Comparison of ENCODE assay signal across 20 mouse cellular contexts in the genomic region with DNA sequence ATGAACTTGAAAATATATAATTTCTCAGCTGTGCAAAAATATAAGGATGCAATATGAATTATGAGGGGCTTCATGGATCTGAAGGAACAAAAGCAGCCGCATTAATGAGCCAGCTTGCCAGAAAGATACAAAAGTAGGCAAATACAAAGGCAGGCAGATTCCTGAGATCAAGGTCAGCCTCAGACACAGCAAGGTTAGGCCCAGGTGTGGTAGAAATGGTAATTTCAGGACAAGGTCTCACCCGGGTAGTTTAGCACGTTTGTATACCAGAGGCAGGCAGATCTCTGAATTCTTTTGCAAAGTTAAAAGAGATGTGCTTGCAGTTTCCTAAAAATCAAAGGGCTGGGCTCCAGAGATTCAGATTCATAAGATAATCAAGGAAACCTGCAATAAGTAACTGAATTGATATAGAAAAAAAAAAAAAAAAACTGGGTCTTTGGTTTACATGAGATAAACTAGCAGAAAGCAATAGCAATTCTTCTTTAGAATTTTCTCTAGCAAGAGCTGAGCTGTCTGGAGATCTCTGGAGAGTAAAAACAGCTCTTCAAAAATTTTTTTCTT. TPM values are rescaled to one million over a fixed set of nuclear protein-coding genes. Genes with fewer than 3 reads are reported as not detected.
DNase-seq lines count a peak whose midpoint lies in the region; ATAC-seq and TF ChIP-seq lines count a peak whose summit lies in the region.
"Had no signal": no experiment of that assay in that cellular context is flagged by ENCODE, and none has a peak within 500 bp of the region (broad histone marks: within the 10 kb centered on the region; RNA-seq: fewer than 3 reads in every experiment).

No protein-coding gene starts in this region.

- no peaks in the 10 kb centered on the region for H3K9me3 ChIP-seq in heart, embryonic 15.5 days (replicated peaks)
- H3K9me3 ChIP-seq in ES-Bruce4 (replicated peaks; ENCODE audit: control insufficient read depth, insufficient read depth, low read length, poor library complexity, severe bottlenecking), result no peaks in the 10 kb centered on the region
- no peaks in the 10 kb centered on the region for H3K9me3 ChIP-seq in G1E (replicated peaks)
- H3K9me3 ChIP-seq in liver, embryonic 13.5 days (replicated peaks), result no peaks in the 10 kb centered on the region
- H3K9me3 ChIP-seq: hindbrain, embryonic 15.5 days; neural tube, embryonic 15.5 days had no signal

- no peak for TF ChIP-seq POLR2A in heart, adult 2 months (IDR thresholded peaks at IDR 0.05; ENCODE audit: insufficient read depth, low read depth, low read length)
- no peak for TF ChIP-seq POLR2A in ES-Bruce4 (IDR thresholded peaks at IDR 0.05; ENCODE audit: insufficient read depth, low read length)

- WGBS in heart, embryonic 15.5 days, result 85% methylated on average over 3 of the region's 3 CpGs
- 88% methylated on average over 3 of the region's 3 CpGs for WGBS in heart, adult 2 months
- 63% methylated on average over 3 of the region's 3 CpGs for WGBS in liver, embryonic 13.5 days (ENCODE audit: insufficient replicate concordance)

- H3K27me3 ChIP-seq in heart, embryonic 15.5 days, result no peaks in the 10 kb centered on the region
- no peaks in the 10 kb centered on the region for H3K27me3 ChIP-seq in heart, adult 2 months (ENCODE audit: control insufficient read depth, insufficient read depth, low read length)
- H3K27me3 ChIP-seq in ES-Bruce4 (ENCODE audit: control insufficient read depth, insufficient read depth, low read length, poor library complexity, severe bottlenecking) (no peaks in the 10 kb centered on the region), G1E (ENCODE audit: insufficient read depth, low read length) (no peaks in the 10 kb centered on the region)
- no peaks in the 10 kb centered on the region for H3K27me3 ChIP-seq in liver, embryonic 13.5 days
- H3K27me3 ChIP-seq: hindbrain, embryonic 15.5 days; neural tube, embryonic 15.5 days had no signal

- intact Hi-C loops in heart, adult 2 months (cut with DNase I), result no loop called here
- intact Hi-C loops in left cerebral cortex, postnatal 10 days (cut with DNase I), result no loop called here

- peaks cover 18% of the 10 kb centered on the region for H3K4me1 ChIP-seq in heart, embryonic 15.5 days (replicated peaks)
- H3K4me1 ChIP-seq in heart, adult 2 months (ENCODE audit: control insufficient read depth, insufficient read depth, low read length), result no peaks in the 10 kb centered on the region; the same call in 1 of the 2 replicates
- peaks cover 4% of the 10 kb centered on the region for H3K4me1 ChIP-seq in ES-Bruce4 (ENCODE audit: control insufficient read depth, insufficient read depth, low read length)
- H3K4me1 ChIP-seq in G1E (ENCODE audit: insufficient read depth, low read depth, low read length), result peaks cover 82% of the 10 kb centered on the region
- H3K4me1 ChIP-seq in liver, embryonic 13.5 days (replicated peaks), result peaks cover 92% of the 10 kb centered on the region
- H3K4me1 ChIP-seq: hindbrain, embryonic 15.5 days had no signal

- TF ChIP-seq EP300 in heart, adult 2 months (IDR thresholded peaks at IDR 0.05; ENCODE audit: insufficient read depth, low read depth, low read length), result no peak
- 0 out of 2 replicates have a peak, but pooled peaks have one; percentile 38 for TF ChIP-seq EP300 in ES-Bruce4 (IDR thresholded peaks at IDR 0.05; ENCODE audit: insufficient read depth, low read depth, low read length)

- no peak overlapping the region; the same call in 1 of the 2 replicates for H3K4me2 ChIP-seq in heart, embryonic 15.5 days
- peak overlapping the region; percentile 61 for H3K4me2 ChIP-seq in liver, embryonic 13.5 days
- H3K4me2 ChIP-seq: hindbrain, embryonic 15.5 days; neural tube, embryonic 15.5 days had no signal

- no peaks in the 10 kb centered on the region for H3K79me2 ChIP-seq in heart, adult 2 months (replicated peaks; ENCODE audit: control insufficient read depth, insufficient read depth, low read length)

- no peak for DNase-seq in heart, adult 2 months
- no peak for DNase-seq in G1E (ENCODE audit: low spot score)
- no peak for DNase-seq in liver, embryonic 13.5 days
- no peak for DNase-seq in left cerebral cortex, postnatal 10 days (ENCODE audit: extremely low spot score in 1 of 2, low spot score in 2 of 2)
- DNase-seq in cerebellum, postnatal 14 days, result no peak
- DNase-seq: adrenal gland, adult 8-10 months; cerebellum, adult 9-11 months; right cerebral cortex, postnatal 4 days; thymus, adult 18-20 months had no signal

- peak overlapping the region; percentile 61; the same call in 1 of the 2 replicates for H3K27ac ChIP-seq in heart, embryonic 15.5 days
- no peak overlapping the region for H3K27ac ChIP-seq in heart, adult 2 months
- peak overlapping the region; percentile 97 for H3K27ac ChIP-seq in ES-Bruce4 (ENCODE audit: insufficient read depth, low read length)
- peak overlapping the region; percentile 94 for H3K27ac ChIP-seq in liver, embryonic 13.5 days
- H3K27ac ChIP-seq: hindbrain, embryonic 15.5 days; neural tube, embryonic 15.5 days had no signal

- ATAC-seq in heart, embryonic 15.5 days (replicated peaks; ENCODE audit: insufficient number of reproducible peaks, insufficient read depth, low FRiP score, low read depth), result no peak
- ATAC-seq in G1E (ENCODE audit: extremely low read depth, insufficient number of reproducible peaks, low FRiP score, poor library complexity, severe bottlenecking), result no peak
- ATAC-seq in liver, embryonic 13.5 days (ENCODE audit: low read depth), result no peak
- ATAC-seq: forebrain, embryonic 14.5 days had no signal

- H3K9ac ChIP-seq in heart, embryonic 15.5 days, result no peak overlapping the region
- no peak overlapping the region for H3K9ac ChIP-seq in heart, adult 2 months (ENCODE audit: low read depth, low read length)
- 0 out of 2 replicates have a peak overlapping the region, but pooled peaks have one; percentile 16 for H3K9ac ChIP-seq in ES-Bruce4 (ENCODE audit: low read depth, poor library complexity, severe bottlenecking)
- peak overlapping the region; percentile 70 for H3K9ac ChIP-seq in liver, embryonic 13.5 days
- H3K9ac ChIP-seq: hindbrain, embryonic 15.5 days; neural tube, embryonic 15.5 days had no signal

- H3K36me3 ChIP-seq in heart, embryonic 15.5 days, result no peaks in the 10 kb centered on the region
- H3K36me3 ChIP-seq in heart, adult 2 months (ENCODE audit: control insufficient read depth, insufficient read depth, low read length), result no peaks in the 10 kb centered on the region
- H3K36me3 ChIP-seq in ES-Bruce4 (ENCODE audit: control insufficient read depth, insufficient read depth, low read length, poor library complexity, severe bottlenecking) (no peaks in the 10 kb centered on the region), G1E (replicated peaks) (no peaks in the 10 kb centered on the region)
- H3K36me3 ChIP-seq in liver, embryonic 13.5 days, result no peaks in the 10 kb centered on the region
- H3K36me3 ChIP-seq: hindbrain, embryonic 15.5 days; neural tube, embryonic 15.5 days had no signal

- TF ChIP-seq CTCF in heart, adult 2 months (IDR thresholded peaks at IDR 0.05), result no peak
- TF ChIP-seq CTCF in ES-Bruce4 (IDR thresholded peaks at IDR 0.05; ENCODE audit: low read depth, low read length) (no peak), G1E (IDR thresholded peaks at IDR 0.05; ENCODE audit: low read depth, low read length) (no peak)

- H3K4me3 ChIP-seq in heart, embryonic 15.5 days, result 0 out of 2 replicates have a peak overlapping the region, but pooled peaks have one; percentile 18
- no peak overlapping the region for H3K4me3 ChIP-seq in heart, adult 2 months
- H3K4me3 ChIP-seq in ES-Bruce4 (ENCODE audit: low read depth, low read length) (no peak overlapping the region), G1E (ENCODE audit: low read depth, low read length) (peak overlapping the region; percentile 67; the same call in 1 of the 2 replicates)
- peak overlapping the region; percentile 44 for H3K4me3 ChIP-seq in liver, embryonic 13.5 days (replicated peaks)
- H3K4me3 ChIP-seq: hindbrain, embryonic 15.5 days; neural tube, embryonic 15.5 days had no signal

RNA-seq across cellular contexts. Expression of a gene that starts 18.6 kb away (rescaled TPM):
- 25.4 and 30.8 TPM in 2 replicates for polyA plus RNA-seq in heart, embryonic 15.5 days (2015; fragmentation: Nextera tagmentation; extraction: Ambion mirVana)
- 10 to 100 TPM; 27.9 to 29.8 TPM for total RNA-seq in heart, adult 2 months (2021)
- polyA plus RNA-seq in heart, adult 2 months (2012; rRNA removed), result 28.2 and 47.5 TPM in 2 replicates
- polyA plus RNA-seq in ES-Bruce4 (2011; ENCODE audit: insufficient read depth, insufficient read length, low read depth, missing spikeins), result 124 and 133 TPM in 2 replicates
- total RNA-seq in G1E (2014; fragmentation: Nextera tagmentation), result 303 and 306 TPM in 2 replicates
- 121 and 135 TPM in 2 replicates for total RNA-seq in G1E (2017)
- polyA plus RNA-seq in G1E (2012), result 30.4 and 32.1 TPM in 2 replicates
- 47.2 and 53.9 TPM in 2 replicates for polyA plus RNA-seq in liver, embryonic 13.5 days (2015; fragmentation: Nextera tagmentation; extraction: Ambion mirVana)
- 10 to 100 TPM; 82.3 to 86.3 TPM for total RNA-seq in left cerebral cortex, postnatal 10 days (2021)

RNA-seq across cellular contexts. Expression of a gene that starts 49.7 kb away (rescaled TPM):
- polyA plus RNA-seq in heart, embryonic 15.5 days (2015; fragmentation: Nextera tagmentation; extraction: Ambion mirVana), result not detected in 2 replicates
- total RNA-seq in heart, adult 2 months (2021), result not detected
- not detected in 2 replicates for polyA plus RNA-seq in heart, adult 2 months (2012; rRNA removed)
- polyA plus RNA-seq in ES-Bruce4 (2011; ENCODE audit: insufficient read depth, insufficient read length, low read depth, missing spikeins) (not detected in 2 replicates), G1E (2012) (not detected in 2 replicates)
- total RNA-seq in G1E (2014; fragmentation: Nextera tagmentation) (not detected in 2 replicates), G1E (2017) (not detected in 2 replicates)
- not detected in 2 replicates for polyA plus RNA-seq in liver, embryonic 13.5 days (2015; fragmentation: Nextera tagmentation; extraction: Ambion mirVana)
- not detected for total RNA-seq in left cerebral cortex, postnatal 10 days (2021)
- total RNA-seq: adrenal gland, adult 8-10 months; layer of hippocampus, adult 18-20 months had no signal
- polyA plus RNA-seq: CD4-positive, CD25-positive, alpha-beta regulatory T cell, adult 4 months; forebrain, embryonic 14.5 days; gonadal fat pad, adult 2 months; hindbrain, embryonic 15.5 days; kidney, embryonic 14.5 days; limb, embryonic 11.5 days; neural tube, embryonic 15.5 days; urinary bladder, adult 2 months had no signal

RNA-seq across cellular contexts. Expression of a gene that starts 52.4 kb away (rescaled TPM):
- not detected in 2 replicates for polyA plus RNA-seq in heart, embryonic 15.5 days (2015; fragmentation: Nextera tagmentation; extraction: Ambion mirVana)
- not detected for total RNA-seq in heart, adult 2 months (2021)
- not detected in 2 replicates for polyA plus RNA-seq in heart, adult 2 months (2012; rRNA removed)
- not detected in 2 replicates for polyA plus RNA-seq in ES-Bruce4 (2011; ENCODE audit: insufficient read depth, insufficient read length, low read depth, missing spikeins)
- not detected in 2 replicates for total RNA-seq in G1E (2014; fragmentation: Nextera tagmentation)
- not detected in 2 replicates for total RNA-seq in G1E (2017)
- not detected in 2 replicates for polyA plus RNA-seq in G1E (2012)
- 0.25 TPM in 1 of 2 replicates, not detected in the other for polyA plus RNA-seq in liver, embryonic 13.5 days (2015; fragmentation: Nextera tagmentation; extraction: Ambion mirVana)
- not detected for total RNA-seq in left cerebral cortex, postnatal 10 days (2021)
- total RNA-seq: adrenal gland, adult 8-10 months; layer of hippocampus, adult 18-20 months had no signal
- polyA plus RNA-seq: forebrain, embryonic 14.5 days; gonadal fat pad, adult 2 months; hindbrain, embryonic 15.5 days; limb, embryonic 11.5 days; neural tube, embryonic 15.5 days had no signal

Comparison
In these comparisons a context has a peak if more than half of its experiments do, and no peak if none do; other contexts are left out.
1. H3K4me3 ChIP-seq: peak in heart, embryonic 15.5 days (single experiment), G1E (single experiment) and liver, embryonic 13.5 days (single experiment); none in heart, adult 2 months (single experiment) and ES-Bruce4 (single experiment).
2. H3K9ac ChIP-seq: peak in ES-Bruce4 (single experiment) and liver, embryonic 13.5 days (single experiment); none in heart, embryonic 15.5 days (single experiment) and heart, adult 2 months (single experiment).